Mouse (Mus musculus) heart, postnatal 25 days (tissue): ENCODE results near the gene Disp1. TPM values are rescaled to one million over a fixed set of nuclear protein-coding genes. Genes with fewer than 3 reads are reported as not detected.

Source experiments
- DNase-seq: peaks from one replicate; pipeline ENCODE4 v3.0.0; 2022; ENCODE audit warnings: low spot score
- intact Hi-C: fragments of 180-260 bp; cut with DNase I; formaldehyde crosslinking; loops from one replicate; pipeline ENCODE4 v1.15.1; 2025
- microRNA-seq: library from miRNA; unstranded; fragments of <30 nt; microRNA quantifications from one replicate; pipeline ENCODE4 v1.2.0, GENCODE M21; 2022
- total RNA-seq, 2 experiments: library from RNA; stranded (reverse); gene quantifications; 2 replicates each; pipeline ENCODE4 v1.2.3; 2021

Gene Disp1
- total RNA-seq, 2 experiments from 2014 or later, result 6.6 to 6.8 TPM

GRCm38 (mm10) chr1:183055608-183056288, 165.6 kb downstream of the Disp1 start:
- intact Hi-C loops, result no loop called here
- DNase-seq, result no peak

- intact Hi-C loops, result no loop called here
- peak; percentile 46 for DNase-seq
Observed at GRCm38 (mm10) chr1:183052663-183053062, 168.7 kb downstream of the Disp1 start.

GRCm38 (mm10) chr1:183049295-183049694, 172.0 kb downstream of the Disp1 start:
- intact Hi-C loops, result no loop called here
- peak; percentile 51 for DNase-seq

- DNase-seq, result no peak
- intact Hi-C loops, result no loop called here
Observed at GRCm38 (mm10) chr1:183047913-183048523, 173.3 kb downstream of the Disp1 start.

GRCm38 (mm10) chr1:183047191-183047912, 174.0 kb downstream of the Disp1 start:
- intact Hi-C loops, result no loop called here
- no peak for DNase-seq

- DNase-seq, result no peak
- intact Hi-C loops, result no loop called here
Observed at GRCm38 (mm10) chr1:183046081-183046480, 175.2 kb downstream of the Disp1 start.

GRCm38 (mm10) chr1:183043161-183043812, 178.0 kb downstream of the Disp1 start:
- intact Hi-C loops, result no loop called here
- peak; percentile 46 for DNase-seq

GRCm38 (mm10) chr1:183041703-183042102, 179.6 kb downstream of the Disp1 start:
- DNase-seq, result no peak
- intact Hi-C loops, result no loop called here

GRCm38 (mm10) chr1:183040847-183041382, 180.4 kb downstream of the Disp1 start:
- peak; percentile 44 for DNase-seq
- intact Hi-C loops, result no loop called here

- intact Hi-C loops, result no loop called here
- DNase-seq, result no peak
Observed at GRCm38 (mm10) chr1:183039881-183040708, 181.2 kb downstream of the Disp1 start.

- no peak for DNase-seq
- intact Hi-C loops, result no loop called here
Observed at GRCm38 (mm10) chr1:183039404-183039803, 181.9 kb downstream of the Disp1 start.

Small RNA genes lying within 50 kb of the gene (microRNA-seq; reads per million reads assigned to microRNA genes)
- gene Gm24975, result not detected

Other genes starting within 250 kb of the Disp1 start
- 10 to 100 TPM; 23.4 to 32.9 TPM for gene Aida, start 75.1 kb upstream of the Disp1 start, total RNA-seq
- 10 to 100 TPM; 32.8 to 37.8 TPM for gene Brox, start 75.7 kb upstream of the Disp1 start, total RNA-seq
- gene Mia3, start 148.0 kb upstream of the Disp1 start, total RNA-seq, result 100 to 1,000 TPM; 102 to 117 TPM
- gene Taf1a, start 167.5 kb upstream of the Disp1 start, total RNA-seq, result 10 to 100 TPM; 12.5 to 15.8 TPM
- under 1 TPM in 1 of 2 experiments, not detected in 1; 0.10 TPM for gene Hhipl2, start 196.7 kb upstream of the Disp1 start, total RNA-seq